Mouse (Mus musculus) cerebellum, adult 2 months (tissue): Measurements from ENCODE around the gene Adipor1. TPM values are rescaled to one million over a fixed set of nuclear protein-coding genes. Genes with fewer than 3 reads are reported as not detected.

ENCODE experiments used
- DNase-seq, 2 experiments: peaks; one replicate each; pipeline ENCODE4 v3.0.0; 2021
- H3K27ac ChIP-seq: fragments of 200-500 bp; 2 replicates; pipeline ENCODE4 v1.5.1; 2012; ENCODE audit warnings: low read length, control low read depth, inconsistent platforms; ENCODE audit not compliant: insufficient read depth
- H3K27me3 ChIP-seq: fragments of 200-500 bp; 2 replicates; pipeline ENCODE4 v1.6.1; 2012; ENCODE audit warnings: inconsistent platforms, mild to moderate bottlenecking, low read length, moderate library complexity; ENCODE audit not compliant: control insufficient read depth, insufficient read depth
- H3K4me1 ChIP-seq: fragments of 200-500 bp; 2 replicates; pipeline ENCODE4 v1.6.1; 2011; ENCODE audit warnings: low read length; ENCODE audit not compliant: control insufficient read depth, insufficient read depth
- H3K4me3 ChIP-seq: fragments of 200-500 bp; replicated peaks from 2 replicates; pipeline ENCODE3; 2011; ENCODE audit warnings: mild to moderate bottlenecking, low read depth, low read length, control low read depth; ENCODE audit not compliant: insufficient read depth
- CTCF ChIP-seq: fragments of 200-500 bp; IDR thresholded peaks from 2 replicates; pipeline ENCODE4 v1.5.1; 2011; ENCODE audit warnings: low read depth, mild to moderate bottlenecking, control low read depth, low read length, moderate library complexity, borderline replicate concordance; ENCODE audit not compliant: insufficient read depth
- POLR2A ChIP-seq: fragments of 200-500 bp; IDR thresholded peaks from 2 replicates; pipeline ENCODE4 v1.6.1; 2011; ENCODE audit warnings: low read length, control low read depth, borderline replicate concordance; ENCODE audit not compliant: insufficient read depth
- WGBS: fragments of 180-500 bp; shearing (Covaris S2); methylation state at CpG from one replicate; pipeline ENCODE4 v1.1.7; 2018; 5-methylcytosine and 5-hydroxymethylcytosine counted together
- polyA plus RNA-seq: library from polyadenylated mRNA; depleted of rRNA; stranded (reverse); fragments of >200 nt; gene quantifications from 2 replicates; pipeline ENCODE4 v1.2.3, GENCODE M21; 2012; rRNA removed

Gene Adipor1
- polyA plus RNA-seq, 1 experiment: 70.2 TPM

GRCm38 (mm10) chr1:134450201-134450600 is 35.0 kb downstream of the Adipor1 start:
- no peak for DNase-seq
- Histone ChIP-seq H3K27ac (no peak overlapping the region), H3K27me3 (no peaks in the 10 kb centered on the region), H3K4me3 (no peak overlapping the region), H3K4me1 (no peaks in the 10 kb centered on the region; the same call in 1 of the 2 replicates)
- 88% methylated on average over 4 of the region's 4 CpGs for WGBS
- TF ChIP-seq CTCF (no peak), POLR2A (no peak)

- DNase-seq: peak; percentile 27 to 47
- WGBS: 32% methylated on average over 3 of the region's 3 CpGs
- Histone ChIP-seq H3K4me3 (no peak overlapping the region), H3K4me1 (no peaks in the 10 kb centered on the region; the same call in 1 of the 2 replicates), H3K27ac (no peak overlapping the region), H3K27me3 (no peaks in the 10 kb centered on the region)
- TF ChIP-seq CTCF (peak; percentile 42; the same call in 1 of the 2 replicates), POLR2A (no peak)
Observed at GRCm38 (mm10) chr1:134450986-134451385, 35.8 kb downstream of the Adipor1 start.

DNA sequence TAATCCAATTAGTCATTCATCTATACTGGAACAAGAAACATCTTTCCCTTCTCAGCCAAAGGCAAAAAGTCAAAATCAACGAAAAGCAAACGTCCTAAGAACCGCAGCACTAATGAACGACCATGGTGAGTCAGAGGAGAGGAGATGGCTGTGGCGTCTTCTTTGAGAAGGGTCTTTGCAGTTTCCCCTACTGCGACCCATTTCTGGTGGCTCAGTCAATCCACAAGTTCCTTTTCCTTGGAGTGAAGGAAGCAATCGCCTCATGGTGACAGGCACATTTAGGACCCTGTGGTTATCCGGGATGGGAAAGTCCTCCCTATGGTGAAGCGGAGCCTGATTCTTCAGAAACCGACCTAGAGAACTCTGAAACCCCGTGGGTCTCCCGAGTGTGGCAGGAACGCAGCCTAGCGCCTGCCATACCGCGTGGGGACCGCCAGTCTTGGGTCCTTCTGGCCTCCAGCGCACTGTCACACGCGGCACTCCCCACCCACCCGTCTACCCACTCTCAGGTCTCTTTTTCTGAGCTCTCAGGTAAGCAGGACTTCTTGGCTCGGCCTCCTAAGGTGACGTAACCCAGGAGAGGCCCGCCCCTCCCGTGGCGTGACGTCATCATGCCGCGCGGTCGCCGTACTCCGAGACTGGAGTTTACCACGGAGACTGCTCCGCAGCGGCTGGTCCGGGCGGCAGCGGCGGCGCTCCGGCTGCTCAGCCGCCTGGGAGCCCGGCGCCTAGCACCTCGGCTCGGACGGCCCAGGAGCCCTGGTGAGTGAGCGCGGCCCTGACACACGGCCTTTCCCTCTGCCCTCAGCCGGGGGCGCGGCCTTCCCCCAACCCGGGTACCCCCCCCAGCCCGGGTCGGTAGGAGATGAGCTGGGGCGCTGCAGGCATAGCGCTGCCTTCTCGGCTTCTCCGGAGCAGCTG is 40.0 kb downstream of the Adipor1 start, which contains the start of gene Klhl12:
Gene Klhl12 (plus strand): TSS at position 628 of the 921 bp plus-strand sequence.
- no peaks in the 10 kb centered on the region; the same call in 1 of the 2 replicates for H3K4me1 ChIP-seq

DNA sequence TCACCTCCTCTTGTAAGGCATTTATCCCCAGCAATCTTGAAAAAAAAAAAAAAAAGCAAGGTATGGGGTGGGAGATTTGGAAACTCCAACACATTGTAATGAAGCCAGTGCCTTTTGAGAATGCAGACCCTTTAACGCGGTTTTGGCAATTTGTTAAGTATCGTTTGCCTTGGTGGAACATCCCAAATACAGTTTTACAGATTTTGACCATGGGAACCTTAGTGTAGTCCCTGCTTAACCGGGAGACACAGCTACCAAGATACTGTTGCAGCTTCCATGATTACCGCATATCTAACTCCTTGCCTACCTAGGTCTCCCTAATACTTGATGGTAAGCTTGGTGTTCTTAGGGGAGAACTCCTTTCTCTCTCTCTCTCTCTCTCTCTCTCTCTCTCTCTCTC is 40.9 kb downstream of the Adipor1 start:
- H3K4me3 ChIP-seq: peak overlapping the region; percentile 78
- peak in 1 of 2 experiments; percentile 7 for DNase-seq
- no peaks in the 10 kb centered on the region; the same call in 1 of the 2 replicates for H3K4me1 ChIP-seq
- TF ChIP-seq CTCF (no peak), POLR2A (no peak)
- 16% methylated on average over 5 of the region's 5 CpGs for WGBS
- no peak overlapping the region for H3K27ac ChIP-seq
- no peaks in the 10 kb centered on the region for H3K27me3 ChIP-seq

More for the DNA sequence above, 40.0 kb downstream of the Adipor1 start, which contains the start of gene Klhl12:
- peak within 1 kb of the TSS; percentile 18 for H3K27ac ChIP-seq
- DNase-seq: peak; percentile 97 to 99
- no peaks in the 10 kb centered on the region for H3K27me3 ChIP-seq
- under 1% methylated on average over 60 of the region's 61 CpGs for WGBS
- TF ChIP-seq POLR2A: peak; percentile 86
- TF ChIP-seq CTCF: no peak
- H3K4me3 ChIP-seq: peak within 1 kb of the TSS; percentile 78

- Histone ChIP-seq H3K27ac (no peak overlapping the region), H3K27me3 (no peaks in the 10 kb centered on the region), H3K4me1 (no peaks in the 10 kb centered on the region; the same call in 1 of the 2 replicates), H3K4me3 (no peak overlapping the region)
- WGBS: 91% methylated on average over 7 of the region's 7 CpGs
- TF ChIP-seq CTCF (no peak), POLR2A (no peak)
- no peak for DNase-seq
Observed at GRCm38 (mm10) chr1:134458139-134458727, 43.1 kb downstream of the Adipor1 start.

DNA sequence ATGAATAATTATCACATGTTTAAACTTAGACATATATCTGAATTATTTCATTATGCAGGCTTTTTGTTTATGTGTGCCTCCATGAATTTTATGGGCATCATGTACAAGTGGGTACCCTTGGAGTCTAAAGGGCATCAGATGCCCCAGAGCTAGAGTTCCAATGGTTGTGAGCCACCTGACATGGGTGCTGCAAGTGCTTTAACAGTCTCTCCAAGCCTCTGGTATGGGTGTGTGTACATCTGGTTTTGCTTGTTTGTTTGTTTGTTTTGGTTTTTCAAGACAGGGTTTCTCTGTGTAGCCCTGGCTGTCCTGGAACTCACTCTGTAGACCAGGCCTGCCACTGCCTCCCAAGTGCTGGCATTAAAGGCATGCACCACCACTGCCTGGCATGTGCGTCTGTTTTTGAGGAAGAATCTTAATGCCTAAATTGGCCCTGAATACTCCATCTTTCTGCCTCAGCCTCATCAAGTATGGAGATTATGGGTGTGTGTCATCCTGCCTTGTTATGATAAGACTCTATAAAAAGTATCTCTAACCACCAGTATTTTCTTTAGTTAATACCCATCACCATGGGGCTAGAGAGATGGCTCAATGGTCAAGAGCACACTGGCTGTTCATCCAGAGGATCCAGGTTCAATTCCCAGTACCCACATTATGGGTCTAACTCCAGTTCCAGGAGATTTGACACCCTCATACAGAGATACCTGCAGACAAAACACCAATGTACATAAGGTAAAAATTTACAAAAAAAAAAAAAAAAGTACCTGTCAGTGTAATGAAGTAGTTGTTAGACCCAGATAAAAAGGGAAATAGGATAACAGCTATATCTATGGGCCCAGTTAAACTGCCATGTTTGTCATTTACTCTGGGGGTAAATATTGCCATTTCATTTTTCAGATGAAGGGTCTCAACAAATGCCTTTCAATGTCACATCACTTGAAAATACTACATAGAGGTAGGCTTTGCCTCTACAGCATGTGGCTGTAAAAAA is 45.4 kb downstream of the Adipor1 start:
- Histone ChIP-seq H3K27me3 (no peaks in the 10 kb centered on the region), H3K4me3 (no peak overlapping the region), H3K4me1 (no peaks in the 10 kb centered on the region), H3K27ac (no peak overlapping the region)
- DNase-seq: no peak
- TF ChIP-seq CTCF: no peak
- TF ChIP-seq POLR2A: no peak
- 91% methylated on average over 1 of the region's 1 CpGs for WGBS

Other genes with a start within 250 kb of the Adipor1 start
- gene Chil1, start 233.2 kb upstream of the Adipor1 start, polyA plus RNA-seq: 19.8 and 24.2 TPM in 2 replicates
- 0.14 and 0.18 TPM in 2 replicates for gene Mybph, start 221.9 kb upstream of the Adipor1 start, polyA plus RNA-seq
- gene Adora1, start 179.9 kb upstream of the Adipor1 start, polyA plus RNA-seq: 154 and 160 TPM in 2 replicates
- gene Myog, start 125.4 kb upstream of the Adipor1 start, polyA plus RNA-seq: 0.06 TPM in 1 of 2 replicates, not detected in the other
- gene Ppfia4, start 82.5 kb upstream of the Adipor1 start, polyA plus RNA-seq: 192 and 220 TPM in 2 replicates
- gene Tmem183a, start 53.4 kb upstream of the Adipor1 start, polyA plus RNA-seq: 66.2 and 68.4 TPM in 2 replicates
- not detected in 2 replicates for gene 4933406M09Rik, start 29.4 kb upstream of the Adipor1 start, polyA plus RNA-seq
- 22.3 and 23.0 TPM in 2 replicates for gene Cyb5r1, start 9.8 kb upstream of the Adipor1 start, polyA plus RNA-seq
- 29.8 and 30.7 TPM in 2 replicates for gene Klhl12, start 40.2 kb downstream of the Adipor1 start, polyA plus RNA-seq
- gene Rabif, start 79.3 kb downstream of the Adipor1 start, polyA plus RNA-seq: 33.5 and 33.9 TPM in 2 replicates
- 0.13 TPM in 1 of 2 replicates, not detected in the other for gene Mgat4e, start 134.3 kb downstream of the Adipor1 start, polyA plus RNA-seq
- 20.5 and 22.9 TPM in 2 replicates for gene Kdm5b, start 144.8 kb downstream of the Adipor1 start, polyA plus RNA-seq
- 305 and 318 TPM in 2 replicates for gene Syt2, start 231.3 kb downstream of the Adipor1 start, polyA plus RNA-seq